Comparison of ENCODE assay signal across 8 mouse cellular contexts in the genomic region with DNA sequence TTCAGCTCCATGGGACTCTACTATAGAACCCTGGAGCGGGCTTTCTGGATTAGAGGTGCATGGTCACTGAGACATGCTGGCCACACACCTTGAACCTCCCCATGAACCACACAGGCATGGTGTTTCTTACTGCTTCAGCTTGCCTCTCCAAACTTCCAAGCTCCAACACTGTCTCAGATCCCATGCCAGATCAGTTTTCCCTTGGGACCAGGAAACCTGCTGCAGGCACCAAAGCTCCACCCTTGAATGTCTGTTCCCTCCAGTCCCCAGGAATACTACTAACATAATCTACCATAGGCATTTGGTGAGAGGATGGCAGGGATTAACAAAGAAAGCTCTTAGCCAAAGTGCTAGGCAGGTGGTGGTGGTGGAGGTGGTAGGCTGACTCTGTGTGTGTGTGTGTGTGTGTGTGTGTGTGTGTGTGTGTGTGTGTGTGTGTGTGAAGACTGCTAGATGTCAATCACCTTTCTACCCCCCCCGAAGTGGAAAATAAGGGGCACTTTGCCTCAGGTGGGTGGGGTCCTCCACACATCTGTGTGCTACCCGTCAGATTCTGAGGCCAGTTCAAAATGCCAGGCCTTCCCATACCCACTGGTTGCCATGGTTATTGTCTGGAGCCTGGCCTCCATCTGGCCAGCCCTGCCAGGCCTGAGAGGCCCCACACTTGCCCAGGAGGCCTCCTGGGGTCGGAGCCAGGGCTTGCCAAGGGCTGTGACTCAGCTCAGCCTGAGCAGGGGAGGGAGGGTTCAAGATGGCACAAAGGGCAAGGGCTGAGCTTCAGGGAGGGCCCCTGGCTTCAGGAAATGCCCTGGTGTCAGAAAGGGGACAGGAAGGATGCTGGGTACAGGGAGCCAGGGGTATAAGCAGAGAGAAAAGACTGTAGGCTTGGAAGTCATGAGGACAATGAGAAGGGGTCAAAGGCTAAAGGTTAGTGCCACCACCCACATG. TPM values are rescaled to one million over a fixed set of nuclear protein-coding genes. Genes with fewer than 3 reads are reported as not detected.
A peak's percentile ranks its signal among the peaks of the same experiment; 100 is the strongest.
DNase-seq lines count a peak whose midpoint lies in the region; ATAC-seq and TF ChIP-seq lines count a peak whose summit lies in the region.

No protein-coding gene starts in this region.

- no peak overlapping the region for H3K4me3 ChIP-seq in layer of hippocampus, adult 2 months

- peak; percentile 95 for ATAC-seq in cerebellum, adult (ENCODE audit: insufficient number of reproducible peaks, low FRiP score, low TSS enrichment)
- peak; percentile 90 for ATAC-seq in megakaryocyte-erythroid progenitor cell, adult 5-6 weeks (replicated peaks; ENCODE audit: low FRiP score, low TSS enrichment, poor library complexity, severe bottlenecking)

- 0 out of 2 replicates have a peak overlapping the region, but pooled peaks have one; percentile 23 for H3K27ac ChIP-seq in layer of hippocampus, adult 2 months

- TF ChIP-seq CTCF in layer of hippocampus, adult 2 months (conservative IDR thresholded peaks at IDR 0.05): no peak

- intact Hi-C loops in heart, postnatal 25 days (cut with DNase I): no loop called here

- DNase-seq in layer of hippocampus, adult 2 months (ENCODE audit: low spot score in 2 of 2): peak in 1 of 2 experiments; percentile 22
- no peak for DNase-seq in layer of hippocampus, adult 9-10 months (ENCODE audit: low spot score)
- peak; percentile 92 for DNase-seq in Muller cell, postnatal 12 days (ENCODE audit: inconsistent ontology term)
- DNase-seq in induced T-regulatory cell, adult 2 months (ENCODE audit: low read depth): peak; percentile 70
- DNase-seq in c-Kit-positive CD71-positive TER-119-positive erythroid progenitor cells, embryonic 14.5 days (ENCODE audit: low spot score): no peak
- DNase-seq in heart, postnatal 25 days (ENCODE audit: low spot score): no peak

RNA-seq across cellular contexts. Expression of a gene that starts 25.2 kb away (rescaled TPM):
- total RNA-seq in layer of hippocampus, adult 2 months (2021): 10 to 100 TPM; 39.2 to 42.1 TPM
- total RNA-seq in megakaryocyte-erythroid progenitor cell, adult 5-6 weeks (2014; fragmentation: Nextera tagmentation): 11.1 and 12.1 TPM in 2 replicates
- 7.1 and 8.9 TPM in 2 replicates for total RNA-seq in megakaryocyte-erythroid progenitor cell, adult 5-6 weeks (2017)
- total RNA-seq in heart, postnatal 25 days (2021): 1 to 10 TPM; 6.5 to 8.8 TPM

Comparison
In these comparisons a context has a peak if more than half of its experiments do, and no peak if none do; other contexts are left out.
1. DNase-seq: peak in Muller cell, postnatal 12 days (single experiment) and induced T-regulatory cell, adult 2 months (single experiment); none in layer of hippocampus, adult 9-10 months (single experiment), c-Kit-positive CD71-positive TER-119-positive erythroid progenitor cells, embryonic 14.5 days (single experiment) and heart, postnatal 25 days (single experiment).